Comparison of ENCODE assay signal across 15 mouse cellular contexts in genomic region chr13:42526163-42526562, GRCm38 (mm10).
DNase-seq lines count a peak whose midpoint lies in the region; ATAC-seq lines count a peak whose summit lies in the region.
"Had no signal": no experiment of that assay in that cellular context is flagged by ENCODE, and none has a peak within 500 bp of the region (broad histone marks: within the 10 kb centered on the region; RNA-seq: fewer than 3 reads in every experiment).

No protein-coding gene starts in this region.

- no peak overlapping the region for H3K9ac ChIP-seq in heart, embryonic 14.5 days (ENCODE audit: low read length)
- H3K9ac ChIP-seq: forebrain, embryonic 12.5 days; neural tube, embryonic 15.5 days had no signal

- peaks cover 2 to 15% of the 10 kb centered on the region in 2 experiments; a peak in 3 of 4 replicates for H3K4me1 ChIP-seq in heart, embryonic 14.5 days (ENCODE audit: control insufficient read depth in 2 of 2, insufficient read depth in 2 of 2, low read length in 2 of 2)
- peaks cover 21% of the 10 kb centered on the region for H3K4me1 ChIP-seq in embryonic facial prominence, embryonic 10.5 days
- H3K4me1 ChIP-seq in midbrain, embryonic 10.5 days, result peaks cover 21% of the 10 kb centered on the region
- H3K4me1 ChIP-seq: neural tube, embryonic 15.5 days had no signal

- no peaks in the 10 kb centered on the region; the same call in 1 of the 2 replicates for H3K9me3 ChIP-seq in heart, embryonic 14.5 days (ENCODE audit: control insufficient read depth, low read length)
- H3K9me3 ChIP-seq in embryonic facial prominence, embryonic 10.5 days, result no peaks in the 10 kb centered on the region
- H3K9me3 ChIP-seq in midbrain, embryonic 10.5 days (replicated peaks), result no peaks in the 10 kb centered on the region
- H3K9me3 ChIP-seq: forebrain, embryonic 12.5 days; neural tube, embryonic 15.5 days had no signal

- intact Hi-C loops in heart, postnatal 36 days (cut with DNase I), result no loop called here
- intact Hi-C loops in left cerebral cortex, postnatal 4 days (cut with DNase I), result no loop called here

- 11% methylated on average over 4 of the region's 4 CpGs for WGBS in heart, embryonic 14.5 days
- 54% methylated on average over 4 of the region's 4 CpGs for WGBS in embryonic facial prominence, embryonic 10.5 days
- 69% methylated on average over 4 of the region's 4 CpGs for WGBS in midbrain, embryonic 10.5 days

- H3K36me3 ChIP-seq in heart, embryonic 14.5 days (ENCODE audit: control insufficient read depth, insufficient read depth, low read length), result no peaks in the 10 kb centered on the region
- H3K36me3 ChIP-seq in embryonic facial prominence, embryonic 10.5 days (replicated peaks), result no peaks in the 10 kb centered on the region
- no peaks in the 10 kb centered on the region for H3K36me3 ChIP-seq in midbrain, embryonic 10.5 days
- H3K36me3 ChIP-seq: forebrain, embryonic 12.5 days; neural tube, embryonic 15.5 days had no signal

- no peak overlapping the region for H3K4me3 ChIP-seq in heart, embryonic 14.5 days (ENCODE audit: control insufficient read depth in 1 of 2, insufficient read depth in 1 of 2, low read depth in 1 of 2, low read length in 2 of 2)
- no peak overlapping the region for H3K4me3 ChIP-seq in embryonic facial prominence, embryonic 10.5 days
- H3K4me3 ChIP-seq in midbrain, embryonic 10.5 days, result no peak overlapping the region
- H3K4me3 ChIP-seq: forebrain, embryonic 12.5 days; myocyte; neural tube, embryonic 15.5 days had no signal

- H3K27ac ChIP-seq in heart, embryonic 14.5 days (replicated peaks in 1 of 2; ENCODE audit: control insufficient read depth in 1 of 2, insufficient read depth in 1 of 2, low read depth in 2 of 2, low read length in 2 of 2), result peak overlapping the region; percentile 46 to 62; a peak in 3 of 4 replicates
- H3K27ac ChIP-seq in embryonic facial prominence, embryonic 10.5 days (replicated peaks), result 0 out of 2 replicates have a peak overlapping the region, but pooled peaks have one; percentile 24
- H3K27ac ChIP-seq in midbrain, embryonic 10.5 days (replicated peaks), result no peak overlapping the region
- H3K27ac ChIP-seq: forebrain, embryonic 12.5 days; neural tube, embryonic 15.5 days had no signal

- DNase-seq in heart, postnatal 36 days, result no peak
- peak; percentile 9 for DNase-seq in kidney, postnatal 14 days
- DNase-seq in kidney, adult 8-10 months, result no peak
- DNase-seq in embryo, embryonic 11 days, result peak; percentile 29
- DNase-seq in embryonic facial prominence, embryonic 10.5 days (ENCODE audit: low spot score), result no peak
- no peak for DNase-seq in left cerebral cortex, postnatal 4 days
- DNase-seq in midbrain, embryonic 10.5 days (ENCODE audit: low spot score), result no peak
- DNase-seq: layer of hippocampus, postnatal 36 days; midbrain, embryonic 14.5 days; thymus, postnatal 36 days had no signal

- H3K4me2 ChIP-seq in heart, embryonic 14.5 days (ENCODE audit: low read length), result peak overlapping the region; percentile 21; the same call in 1 of the 2 replicates
- H3K4me2 ChIP-seq: forebrain, embryonic 12.5 days; liver, embryonic 11.5 days; neural tube, embryonic 15.5 days had no signal

- H3K27me3 ChIP-seq in heart, embryonic 14.5 days (ENCODE audit: control insufficient read depth, insufficient read depth, low read length), result no peaks in the 10 kb centered on the region
- no peaks in the 10 kb centered on the region for H3K27me3 ChIP-seq in embryonic facial prominence, embryonic 10.5 days (replicated peaks; ENCODE audit: low read depth, poor library complexity, severe bottlenecking)
- H3K27me3 ChIP-seq in midbrain, embryonic 10.5 days (ENCODE audit: low read depth, poor library complexity, severe bottlenecking), result peaks cover 40% of the 10 kb centered on the region
- H3K27me3 ChIP-seq: forebrain, embryonic 12.5 days; neural tube, embryonic 15.5 days had no signal

- peak; percentile 31; the same call in 1 of the 2 replicates for ATAC-seq in heart, embryonic 14.5 days (ENCODE audit: insufficient number of reproducible peaks, insufficient read depth, low FRiP score, low read depth)

Comparison
In these comparisons a context has a peak if more than half of its experiments do, and no peak if none do; other contexts are left out.
1. DNase-seq: peak in kidney, postnatal 14 days (single experiment) and embryo, embryonic 11 days (single experiment); none in heart, postnatal 36 days (0 of 2), kidney, adult 8-10 months (0 of 2), embryonic facial prominence, embryonic 10.5 days (single experiment), left cerebral cortex, postnatal 4 days (single experiment) and midbrain, embryonic 10.5 days (single experiment).